Mouse (Mus musculus): ENCODE data around the gene Lmo2. TPM values are rescaled to one million over a fixed set of nuclear protein-coding genes. Genes with fewer than 3 reads are reported as not detected.
A peak's percentile ranks its signal among the peaks of the same experiment; 100 is the strongest.

Lmo2 gene
- polyA plus RNA-seq, 1 experiment from 2014 or later, result 41.9 TPM

- ATAC-seq (replicated peaks; ENCODE audit: low FRiP score) (peak; percentile 69), DNase-seq (ENCODE audit: low spot score) (no peak)
- Histone ChIP-seq H3K4me2 (ENCODE audit: low read depth, low read length, severe bottlenecking) (peak within 1 kb of the TSS; percentile 88), H3K36me3 (ENCODE audit: control insufficient read depth, insufficient read depth, low read length) (no peaks in the 10 kb centered on the region), H3K4me3 (ENCODE audit: low read depth, low read length) (peak within 1 kb of the TSS; percentile 74), H3K9ac (ENCODE audit: low read length) (peak within 1 kb of the TSS; percentile 93), H3K4me1 (replicated peaks; ENCODE audit: control insufficient read depth, insufficient read depth, low read length) (peaks cover 4% of the 10 kb centered on the region; the same call in 1 of the 2 replicates), H3K9me3 (ENCODE audit: control insufficient read depth, low read length) (no peaks in the 10 kb centered on the region), H3K27ac (ENCODE audit: low read depth, low read length) (no peak within 1 kb of the TSS), H3K27me3 (ENCODE audit: control insufficient read depth, insufficient read depth, low read length) (no peaks in the 10 kb centered on the region)
- 1% methylated on average over 32 of the region's 32 CpGs for WGBS
Observed at GRCm38 (mm10) chr2:104028139-104028723, 70.4 kb downstream of the Lmo2 start, which contains the start of gene 4931422A03Rik. TSS of gene 4931422A03Rik (minus strand) at chr2:104028361.

DNA sequence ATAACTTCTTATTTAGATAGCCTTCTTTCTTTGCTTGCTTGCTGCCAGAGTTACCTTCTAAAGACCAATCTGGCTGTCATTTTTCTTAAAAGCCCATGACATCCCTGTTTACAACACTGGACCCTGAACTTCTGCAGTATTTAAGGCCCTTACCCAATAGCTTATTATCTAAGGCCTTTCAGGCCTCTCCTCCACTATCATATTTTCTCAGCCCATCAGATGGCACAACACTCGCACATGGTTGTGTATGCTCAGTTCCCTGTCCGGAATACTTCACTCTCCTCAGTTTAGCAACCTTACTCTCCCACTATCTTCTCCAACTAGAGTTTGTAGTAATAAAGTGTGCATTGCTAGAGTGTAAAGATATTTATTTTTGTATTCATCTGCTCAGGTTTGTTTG, 71.3 kb downstream of the Lmo2 start:
- peak overlapping the region; percentile 88 for H3K4me2 ChIP-seq (ENCODE audit: low read depth, low read length, severe bottlenecking)
- no peaks in the 10 kb centered on the region for H3K36me3 ChIP-seq (ENCODE audit: control insufficient read depth, insufficient read depth, low read length)
- H3K4me3 ChIP-seq (ENCODE audit: low read depth, low read length), result peak overlapping the region; percentile 74
- H3K27ac ChIP-seq (ENCODE audit: low read depth, low read length), result no peak overlapping the region
- H3K9me3 ChIP-seq (ENCODE audit: control insufficient read depth, low read length), result no peaks in the 10 kb centered on the region
- H3K4me1 ChIP-seq (replicated peaks; ENCODE audit: control insufficient read depth, insufficient read depth, low read length), result peaks cover 4% of the 10 kb centered on the region; the same call in 1 of the 2 replicates
- ATAC-seq (replicated peaks; ENCODE audit: low FRiP score), result no peak
- 88% methylated on average over 2 of the region's 2 CpGs for WGBS
- H3K27me3 ChIP-seq (ENCODE audit: control insufficient read depth, insufficient read depth, low read length), result no peaks in the 10 kb centered on the region
- DNase-seq (ENCODE audit: low spot score), result no peak
- no peak overlapping the region for H3K9ac ChIP-seq (ENCODE audit: low read length)

GRCm38 (mm10) chr2:104030381-104030780, 72.6 kb downstream of the Lmo2 start:
- peaks cover 4% of the 10 kb centered on the region; the same call in 1 of the 2 replicates for H3K4me1 ChIP-seq (replicated peaks; ENCODE audit: control insufficient read depth, insufficient read depth, low read length)
- H3K27ac ChIP-seq (ENCODE audit: low read depth, low read length), result no peak overlapping the region
- H3K9me3 ChIP-seq (ENCODE audit: control insufficient read depth, low read length), result no peaks in the 10 kb centered on the region
- H3K9ac ChIP-seq (ENCODE audit: low read length), result no peak overlapping the region
- no peak overlapping the region for H3K4me2 ChIP-seq (ENCODE audit: low read depth, low read length, severe bottlenecking)
- no peaks in the 10 kb centered on the region for H3K36me3 ChIP-seq (ENCODE audit: control insufficient read depth, insufficient read depth, low read length)
- WGBS, result 89% methylated on average over 3 of the region's 3 CpGs
- H3K27me3 ChIP-seq (ENCODE audit: control insufficient read depth, insufficient read depth, low read length), result no peaks in the 10 kb centered on the region
- no peak for DNase-seq (ENCODE audit: low spot score)
- no peak overlapping the region for H3K4me3 ChIP-seq (ENCODE audit: low read depth, low read length)
- ATAC-seq (replicated peaks; ENCODE audit: low FRiP score), result no peak

Other genes with a start within 250 kb of the Lmo2 start
- 31.3 and 38.5 TPM in 2 replicates for gene Nat10, start 196.7 kb upstream of the Lmo2 start, polyA plus RNA-seq (2014; fragmentation: Nextera tagmentation; extraction: Ambion mirVana)
- 638 and 649 TPM in 2 replicates for gene Caprin1, start 160.3 kb upstream of the Lmo2 start, polyA plus RNA-seq (2014; fragmentation: Nextera tagmentation; extraction: Ambion mirVana)
- 55.4 and 61.4 TPM in 2 replicates for gene Fbxo3, start 69.7 kb downstream of the Lmo2 start, polyA plus RNA-seq (2014; fragmentation: Nextera tagmentation; extraction: Ambion mirVana)
- gene 4931422A03Rik, start 70.4 kb downstream of the Lmo2 start, polyA plus RNA-seq (2014; fragmentation: Nextera tagmentation; extraction: Ambion mirVana), result 1.6 and 2.1 TPM in 2 replicates
- gene Gm10912, start 107.8 kb downstream of the Lmo2 start, polyA plus RNA-seq (2014; fragmentation: Nextera tagmentation; extraction: Ambion mirVana), result not detected in 2 replicates
- not detected in 2 replicates for gene Gm10799, start 110.6 kb downstream of the Lmo2 start, polyA plus RNA-seq (2014; fragmentation: Nextera tagmentation; extraction: Ambion mirVana)
- 2.1 and 2.9 TPM in 2 replicates for gene Cd59b, start 111.9 kb downstream of the Lmo2 start, polyA plus RNA-seq (2014; fragmentation: Nextera tagmentation; extraction: Ambion mirVana)
- gene Cd59a, start 137.8 kb downstream of the Lmo2 start, polyA plus RNA-seq (2014; fragmentation: Nextera tagmentation; extraction: Ambion mirVana), result 21.1 and 24.6 TPM in 2 replicates
- not detected in 2 replicates for gene A930018P22Rik, start 164.8 kb downstream of the Lmo2 start, polyA plus RNA-seq (2014; fragmentation: Nextera tagmentation; extraction: Ambion mirVana)